Mouse (Mus musculus) neural tube, embryonic 15.5 days (tissue): ENCODE data around the gene 4931440F15Rik. TPM values are rescaled to one million over a fixed set of nuclear protein-coding genes. Genes with fewer than 3 reads are reported as not detected.
"Not testable (repeated sequence)": the region's sequence is repeated elsewhere in the genome, so short reads cannot be mapped to it uniquely, and the experiment has no call there.

Experiments
- ATAC-seq: fragments of 200-750 bp; cut with Nextera tagmentation; 2 replicates; pipeline ENCODE4 v1.8.0; 2017; ENCODE audit warnings: mild to moderate bottlenecking, moderate TSS enrichment, moderate library complexity; ENCODE audit not compliant: low FRiP score
- H3K27ac ChIP-seq: fragments of 300-500 bp; sonication (generic); replicated peaks from 2 replicates; pipeline ENCODE4 v1.5.1; 2015; ENCODE audit warnings: mild to moderate bottlenecking, inconsistent platforms
- H3K27me3 ChIP-seq: fragments of 300-500 bp; sonication (generic); replicated peaks from 2 replicates; pipeline ENCODE4 v1.6.1; 2015; ENCODE audit warnings: inconsistent platforms
- H3K36me3 ChIP-seq: fragments of 300-500 bp; sonication (generic); 2 replicates; pipeline ENCODE4 v1.6.1; 2015; ENCODE audit warnings: inconsistent platforms
- H3K4me1 ChIP-seq: fragments of 300-500 bp; sonication (generic); 2 replicates; pipeline ENCODE4 v1.6.1; 2015; ENCODE audit warnings: inconsistent platforms
- H3K4me2 ChIP-seq: fragments of 300-500 bp; sonication (generic); 2 replicates; pipeline ENCODE4 v1.6.1; 2015; ENCODE audit warnings: inconsistent platforms, mild to moderate bottlenecking, moderate library complexity
- H3K4me3 ChIP-seq: fragments of 300-500 bp; sonication (generic); replicated peaks from 2 replicates; pipeline ENCODE4 v1.5.1; 2015; ENCODE audit warnings: mild to moderate bottlenecking, inconsistent platforms
- H3K9ac ChIP-seq: fragments of 300-500 bp; sonication (generic); replicated peaks from 2 replicates; pipeline ENCODE4 v1.6.1; 2015; ENCODE audit warnings: mild to moderate bottlenecking, inconsistent platforms
- H3K9me3 ChIP-seq: fragments of 300-500 bp; sonication (generic); replicated peaks from 2 replicates; pipeline ENCODE4 v1.6.1; 2016; ENCODE audit warnings: inconsistent platforms
- WGBS: fragments of 180-500 bp; shearing (Covaris S2); methylation state at CpG from one replicate; pipeline ENCODE4 v1.1.7; 2015; ENCODE audit warnings: mixed read lengths; 5-methylcytosine and 5-hydroxymethylcytosine counted together
- polyA plus RNA-seq: library from polyadenylated mRNA; unstranded; fragments of >200 nt; fragmentation: Nextera tagmentation; extraction: Ambion mirVana; gene quantifications from 2 replicates; pipeline ENCODE4 v1.2.1, GENCODE M21; 2015

Gene 4931440F15Rik
- polyA plus RNA-seq, 1 experiment from 2014 or later: 0.79 TPM

- H3K9ac ChIP-seq, H3K4me1 ChIP-seq, H3K36me3 ChIP-seq, H3K27ac ChIP-seq, H3K9me3 ChIP-seq: not testable (repeated sequence)
- Histone ChIP-seq H3K4me2 (peak overlapping the region; percentile 41), H3K27me3 (peaks cover 13% of the 10 kb centered on the region), H3K4me3 (peak overlapping the region; percentile 12; the same call in 1 of the 2 replicates)
- ATAC-seq: peak; percentile 68
- 20% methylated on average over 62 of the region's 62 CpGs for WGBS
These were observed 796 bp downstream of the 4931440F15Rik start for GRCm38 (mm10) chr11:29824474-29825270.

- no peak overlapping the region for H3K4me3 ChIP-seq
- H3K9ac ChIP-seq: no peak overlapping the region
- peaks cover 13% of the 10 kb centered on the region for H3K27me3 ChIP-seq
- H3K4me1 ChIP-seq: no peaks in the 10 kb centered on the region
- H3K36me3 ChIP-seq: 0 out of 2 replicates have a peak, but pooled peaks cover 2% of the 10 kb centered on the region
- no peak overlapping the region for H3K27ac ChIP-seq
- no peak for ATAC-seq
- H3K4me2 ChIP-seq: no peak overlapping the region
- no peaks in the 10 kb centered on the region for H3K9me3 ChIP-seq
- 90% methylated on average over 2 of the region's 2 CpGs for WGBS
These were observed 2.3 kb downstream of the 4931440F15Rik start for GRCm38 (mm10) chr11:29823141-29823540.

DNA sequence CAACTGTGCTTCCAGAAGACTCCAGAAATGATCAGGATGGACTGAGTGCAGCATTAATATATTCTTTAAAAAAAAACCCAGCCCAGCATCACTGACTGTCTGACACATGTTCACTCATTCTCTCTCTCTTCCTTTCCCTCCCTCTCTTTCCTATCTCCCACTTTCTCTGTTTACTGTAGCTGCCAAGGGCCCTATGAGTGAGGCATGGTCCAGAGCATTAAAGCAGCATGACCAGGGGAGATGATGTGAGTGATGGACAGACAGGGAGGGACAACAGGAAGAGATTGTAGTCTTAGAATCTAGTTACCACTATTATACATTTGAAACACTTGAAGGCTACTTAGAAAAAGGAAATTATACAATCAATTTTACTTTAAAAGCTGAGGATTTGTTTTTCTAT lies 9.8 kb downstream of the 4931440F15Rik start:
- ATAC-seq: no peak
- Histone ChIP-seq H3K9ac (no peak overlapping the region), H3K4me1 (0 out of 2 replicates have a peak, but pooled peaks cover 2% of the 10 kb centered on the region), H3K27ac (no peak overlapping the region), H3K4me3 (no peak overlapping the region), H3K36me3 (0 out of 2 replicates have a peak, but pooled peaks cover 3% of the 10 kb centered on the region), H3K27me3 (no peaks in the 10 kb centered on the region), H3K9me3 (no peaks in the 10 kb centered on the region), H3K4me2 (no peak overlapping the region)

DNA sequence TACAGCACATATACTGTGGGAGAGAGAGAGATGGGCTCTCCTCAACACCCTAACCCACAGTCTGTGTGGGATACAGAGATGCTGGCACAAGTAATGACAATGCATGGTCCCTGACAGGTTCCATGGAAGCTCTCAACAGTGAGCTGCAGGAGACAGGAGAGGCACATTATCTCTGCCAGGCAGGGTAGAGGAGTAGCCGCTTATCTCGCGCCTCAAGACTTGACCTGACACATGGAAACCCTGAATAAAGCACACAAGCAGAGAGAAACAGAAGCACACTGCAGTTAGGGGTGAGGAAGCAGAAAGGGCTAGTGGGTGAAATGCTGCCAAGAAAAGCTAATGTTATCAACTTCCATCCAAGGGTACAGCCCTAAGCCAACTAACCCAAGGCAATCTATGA lies 10.2 kb downstream of the 4931440F15Rik start:
- no peak for ATAC-seq
- Histone ChIP-seq H3K36me3 (0 out of 2 replicates have a peak, but pooled peaks cover 3% of the 10 kb centered on the region), H3K9me3 (no peaks in the 10 kb centered on the region), H3K27ac (no peak overlapping the region), H3K4me1 (0 out of 2 replicates have a peak, but pooled peaks cover 2% of the 10 kb centered on the region), H3K4me3 (no peak overlapping the region), H3K27me3 (no peaks in the 10 kb centered on the region), H3K9ac (no peak overlapping the region), H3K4me2 (no peak overlapping the region)
- 96% methylated on average over 3 of the region's 3 CpGs for WGBS

DNA sequence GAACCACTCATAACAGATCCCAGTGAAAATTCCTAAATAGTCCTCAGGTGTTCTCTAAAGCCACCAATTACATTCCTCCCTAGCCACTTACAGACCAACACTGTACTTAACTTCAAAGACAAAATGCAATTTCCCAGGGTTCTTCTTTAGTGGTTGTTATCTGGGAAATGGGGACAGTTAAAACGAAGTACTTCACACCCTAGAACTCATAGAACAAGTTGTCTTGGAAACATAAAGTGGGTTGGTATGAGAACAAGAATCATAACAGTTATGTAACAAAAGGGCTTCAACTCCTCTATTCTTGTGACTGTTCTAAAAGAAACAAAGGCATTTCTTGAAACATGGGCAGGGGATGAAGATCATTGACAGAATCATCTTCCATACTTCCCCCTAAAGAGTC lies 12.2 kb downstream of the 4931440F15Rik start:
- Histone ChIP-seq H3K27ac (no peak overlapping the region), H3K9ac (no peak overlapping the region), H3K4me1 (peaks cover 7% of the 10 kb centered on the region; the same call in 1 of the 2 replicates), H3K36me3 (0 out of 2 replicates have a peak, but pooled peaks cover 2% of the 10 kb centered on the region), H3K27me3 (no peaks in the 10 kb centered on the region), H3K4me3 (no peak overlapping the region), H3K9me3 (no peaks in the 10 kb centered on the region), H3K4me2 (no peak overlapping the region)
- WGBS: 89% methylated on average over 1 of the region's 1 CpGs
- no peak for ATAC-seq

DNA sequence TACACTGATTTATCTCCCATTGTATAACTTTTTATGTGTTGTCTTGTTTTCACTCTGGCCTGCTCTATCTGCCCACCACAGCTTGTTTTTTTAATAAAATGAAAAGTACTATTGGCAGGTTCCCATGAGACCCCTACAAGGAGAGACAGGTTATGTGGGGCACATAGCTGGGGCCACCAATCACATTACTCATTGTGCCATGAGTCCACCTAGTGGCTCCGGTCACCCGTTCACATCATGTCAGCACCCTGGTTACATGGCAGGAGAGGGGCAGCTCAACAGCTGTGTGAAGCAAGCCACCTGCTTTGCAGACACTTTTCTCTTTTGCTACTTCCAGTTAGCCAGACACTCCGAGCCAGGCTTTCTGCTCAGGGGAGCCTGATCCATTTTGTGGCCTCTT lies 13.0 kb downstream of the 4931440F15Rik start:
- 64% methylated on average over 3 of the region's 3 CpGs for WGBS
- no peak for ATAC-seq

GRCm38 (mm10) chr11:29810324-29810723 lies 15.1 kb downstream of the 4931440F15Rik start:
- Histone ChIP-seq H3K9ac (no peak overlapping the region), H3K36me3 (no peaks in the 10 kb centered on the region), H3K9me3 (no peaks in the 10 kb centered on the region), H3K27me3 (no peaks in the 10 kb centered on the region), H3K4me3 (no peak overlapping the region), H3K4me2 (no peak overlapping the region), H3K27ac (no peak overlapping the region), H3K4me1 (peaks cover 9% of the 10 kb centered on the region; the same call in 1 of the 2 replicates)
- no peak for ATAC-seq
- 80% methylated on average over 3 of the region's 3 CpGs for WGBS

More for the DNA sequence above, 13.0 kb downstream of the 4931440F15Rik start:
- Histone ChIP-seq H3K4me1 (peaks cover 9% of the 10 kb centered on the region; the same call in 1 of the 2 replicates), H3K4me2 (no peak overlapping the region), H3K27me3 (no peaks in the 10 kb centered on the region), H3K36me3 (no peaks in the 10 kb centered on the region), H3K9me3 (no peaks in the 10 kb centered on the region), H3K4me3 (no peak overlapping the region), H3K27ac (no peak overlapping the region), H3K9ac (no peak overlapping the region)

- no peaks in the 10 kb centered on the region for H3K36me3 ChIP-seq
- peaks cover 9% of the 10 kb centered on the region; the same call in 1 of the 2 replicates for H3K4me1 ChIP-seq
- no peaks in the 10 kb centered on the region for H3K27me3 ChIP-seq
- no peaks in the 10 kb centered on the region for H3K9me3 ChIP-seq
- WGBS: 87% methylated on average over 7 of the region's 7 CpGs
- no peak overlapping the region for H3K27ac ChIP-seq
- no peak overlapping the region for H3K9ac ChIP-seq
- no peak overlapping the region for H3K4me2 ChIP-seq
- ATAC-seq: no peak
- no peak overlapping the region for H3K4me3 ChIP-seq
These were observed 16.4 kb downstream of the 4931440F15Rik start for GRCm38 (mm10) chr11:29808981-29809589.

DNA sequence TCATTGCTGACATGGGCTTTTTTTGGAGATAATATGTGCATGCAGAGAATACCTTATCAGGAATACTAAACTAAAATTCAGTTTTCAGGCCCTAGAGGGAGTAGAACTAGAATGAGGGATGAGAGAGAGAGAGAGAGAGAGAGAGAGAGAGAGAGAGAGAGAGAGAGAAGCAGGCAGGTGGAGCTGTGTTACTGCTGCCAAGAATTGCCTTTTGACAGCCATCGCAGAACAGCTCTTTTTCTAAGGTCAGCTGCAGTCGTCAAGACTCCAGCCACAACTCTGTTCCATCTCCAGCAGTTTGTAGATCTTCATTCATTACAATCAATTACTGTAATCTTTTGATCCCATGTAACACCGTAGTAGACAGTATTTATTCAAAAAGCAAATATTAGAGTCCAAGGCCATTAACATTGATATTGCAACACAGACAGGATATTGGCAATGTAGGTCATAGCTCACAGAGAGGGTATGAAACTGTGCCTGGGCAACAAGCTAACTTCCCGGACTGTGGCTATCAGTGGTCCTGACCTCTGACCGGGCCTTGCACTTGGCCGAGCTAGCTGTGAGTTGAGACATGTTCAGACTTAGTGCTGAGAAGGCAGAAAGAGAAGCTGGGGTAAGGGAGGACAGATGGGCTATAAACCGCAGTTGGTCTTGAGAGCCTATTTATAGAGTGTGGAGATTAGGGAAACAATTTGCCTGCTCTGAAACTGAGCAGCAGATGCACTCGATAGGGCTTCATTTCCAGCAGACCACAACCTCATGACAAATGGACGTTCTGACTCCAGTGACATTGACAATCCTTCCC lies 17.1 kb downstream of the 4931440F15Rik start:
- no peak overlapping the region for H3K4me3 ChIP-seq
- no peak overlapping the region for H3K27ac ChIP-seq
- ATAC-seq: peak; percentile 53

DNA sequence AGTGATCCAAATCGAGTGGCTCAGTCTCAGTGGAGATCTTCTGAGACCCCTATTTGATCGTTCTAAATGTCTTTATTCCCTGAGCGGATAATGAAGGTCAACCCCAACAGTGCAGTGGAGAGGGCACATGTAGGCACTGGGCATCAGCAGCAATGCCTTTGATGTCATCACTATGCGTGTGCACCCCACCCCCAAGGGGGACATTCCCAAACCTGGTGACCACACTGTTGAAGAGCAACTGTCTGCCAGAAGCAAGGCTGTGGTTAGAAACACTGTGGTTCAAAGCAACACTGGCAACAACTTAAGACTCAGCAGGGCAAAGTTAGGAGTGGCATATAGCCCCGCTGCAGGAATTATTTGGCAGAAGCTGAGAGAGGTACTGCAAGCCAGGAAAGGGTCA lies 18.1 kb downstream of the 4931440F15Rik start:
- Histone ChIP-seq H3K4me2 (no peak overlapping the region), H3K4me1 (peaks cover 9% of the 10 kb centered on the region; the same call in 1 of the 2 replicates), H3K27me3 (no peaks in the 10 kb centered on the region), H3K9ac (no peak overlapping the region), H3K27ac (no peak overlapping the region), H3K36me3 (peaks cover 3% of the 10 kb centered on the region; the same call in 1 of the 2 replicates), H3K4me3 (no peak overlapping the region), H3K9me3 (no peaks in the 10 kb centered on the region)
- WGBS: 79% methylated on average over 5 of the region's 5 CpGs
- no peak for ATAC-seq

More for the DNA sequence above, 17.1 kb downstream of the 4931440F15Rik start:
- H3K9me3 ChIP-seq: no peaks in the 10 kb centered on the region
- H3K27me3 ChIP-seq: no peaks in the 10 kb centered on the region
- peaks cover 9% of the 10 kb centered on the region; the same call in 1 of the 2 replicates for H3K4me1 ChIP-seq
- H3K36me3 ChIP-seq: no peaks in the 10 kb centered on the region
- no peak overlapping the region for H3K4me2 ChIP-seq
- H3K9ac ChIP-seq: no peak overlapping the region
- 67% methylated on average over 9 of the region's 9 CpGs for WGBS
